Mouse (Mus musculus) embryonic stem cell, embryonic (primary cell): ENCODE results near the gene Sstr5.

Experiments used
- CTCF ChIA-PET, 4 experiments: fragments of 300-600 bp in 2 of 4; fragments of 350-600 bp in 2 of 4; sonication (Branson Sonifier 250); formaldehyde crosslinking; loops; one replicate each; lab custom pipeline; 2022; ENCODE audit warnings: inconsistent platforms in 2 of 4; lab: Charles Lee
- POLR2A ChIA-PET, 4 experiments: fragments of 300-600 bp in 2 of 4; fragments of 350-600 bp in 2 of 4; sonication (Branson Sonifier 250); formaldehyde crosslinking; loops; one replicate each; lab custom pipeline; 2022; ENCODE audit warnings: antibody characterized with exemption in 4 of 4, inconsistent platforms in 1 of 4; lab: Charles Lee

Gene Sstr5

DNA sequence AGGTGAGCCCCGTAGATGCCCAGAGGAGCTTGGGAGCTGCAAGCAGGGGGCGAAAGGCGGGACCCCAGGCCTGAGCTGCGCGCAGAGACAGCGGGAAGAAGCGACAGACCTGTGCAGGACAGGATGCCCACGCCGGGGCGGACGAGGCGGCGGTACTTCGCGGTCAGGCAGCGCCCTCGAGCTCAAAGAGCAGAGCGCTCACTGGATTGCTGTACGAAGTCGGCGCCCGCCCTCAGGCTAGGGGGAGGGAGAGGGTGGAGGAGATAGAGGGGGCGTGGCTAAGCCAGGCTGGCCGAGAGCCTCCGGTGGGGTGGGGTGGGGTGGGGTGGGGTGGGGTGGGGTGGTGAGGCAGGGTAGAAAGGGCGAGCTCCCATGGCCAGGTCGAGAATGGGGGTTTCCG lies at the start of gene Sstr5:
TSS of gene Sstr5 (minus strand) at position 276 of the 400 bp plus-strand sequence.
- CTCF ChIA-PET, result interaction anchor here (0.6 to 2.6 kb wide), 16 partner anchors 11 to 1018 kb away, joined by 3 to 18 read pairs (median 4); partner anchors contain the start of genes Lmf1 (in 1 of the 4), Mlst8 (in 1 of the 4), Sox8 (in 1 of the 4) and Ube2i (in 1 of the 4)
- POLR2A ChIA-PET, result interaction anchor here in 3 of 4 experiments (0.6 to 1.9 kb wide), 14 partner anchors 10 to 336 kb away, joined by 3 to 9 read pairs (median 4); partner anchors contain the start of genes Lmf1 (in 1 of the 3), Sox8 (in 1 of the 3) and Stub1 (in 1 of the 3)

DNA sequence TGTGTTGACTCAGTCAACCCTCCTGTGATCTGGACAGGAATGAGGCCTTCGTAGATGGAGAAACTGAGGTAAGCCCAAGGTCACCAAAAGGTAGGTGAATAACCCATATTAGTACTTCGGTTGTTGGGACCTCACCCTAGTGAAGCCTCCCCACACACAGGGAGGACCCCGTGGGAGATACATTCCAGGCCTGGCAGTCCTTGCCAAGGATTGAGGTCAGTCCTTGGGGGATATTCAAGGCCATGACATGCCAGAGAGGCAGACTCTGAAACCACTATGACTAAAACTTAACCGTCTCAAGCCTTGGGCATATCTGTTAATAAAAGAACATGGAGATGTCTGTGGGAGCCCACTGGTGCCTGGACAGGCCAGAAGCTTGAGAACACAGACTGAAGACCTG lies 44.7 kb upstream of the Sstr5 start:
- ChIA-PET CTCF (interaction anchor here in 2 of 4 experiments (1.0 to 1.5 kb wide), 2 partner anchors 26 to 27 kb away, joined by 3 to 4 read pairs; no protein-coding TSS in a partner anchor), POLR2A (interaction anchor here in 1 of 4 experiments (0.8 kb wide), 1 partner anchor 153 kb away, joined by 3 read pairs; no protein-coding TSS in a partner anchor)

- ChIA-PET POLR2A (interaction anchor here in 1 of 4 experiments (0.8 kb wide), 2 partner anchors 12 to 154 kb away, joined by 3 read pairs; no protein-coding TSS in a partner anchor), CTCF (interaction anchor here in 2 of 4 experiments (0.6 to 1.5 kb wide), 3 partner anchors 27 to 28 kb away, joined by 3 to 4 read pairs (median 3); no protein-coding TSS in a partner anchor)
Measured at GRCm38 (mm10) chr17:25540731-25541130, 43.6 kb upstream of the Sstr5 start.

GRCm38 (mm10) chr17:25538945-25539875 lies 42.1 kb upstream of the Sstr5 start:
- ChIA-PET POLR2A (no interaction called here), CTCF (interaction anchor here in 2 of 4 experiments (0.5 to 0.6 kb wide), 2 partner anchors 52 to 147 kb away, joined by 3 to 7 read pairs; no protein-coding TSS in a partner anchor)

- POLR2A ChIA-PET, result interaction anchor here in 1 of 4 experiments (1.4 kb wide), 2 partner anchors 18 to 79 kb away, joined by 3 to 4 read pairs; no protein-coding TSS in a partner anchor
- CTCF ChIA-PET, result interaction anchor here in 3 of 4 experiments (0.9 to 1.3 kb wide), 3 partner anchors 22 to 271 kb away, joined by 3 to 5 read pairs (median 3); no protein-coding TSS in a partner anchor
Measured at GRCm38 (mm10) chr17:25530357-25531022, 33.4 kb upstream of the Sstr5 start.

- ChIA-PET POLR2A (no interaction called here), CTCF (no interaction called here)
Measured at GRCm38 (mm10) chr17:25522080-25522479, 25.0 kb upstream of the Sstr5 start.

- POLR2A ChIA-PET, result no interaction called here
- CTCF ChIA-PET, result interaction anchor here in 1 of 4 experiments (1.1 kb wide), 1 partner anchor 48 kb away, joined by 3 read pairs; no protein-coding TSS in a partner anchor
Measured at GRCm38 (mm10) chr17:25520492-25520891, 23.4 kb upstream of the Sstr5 start.

DNA sequence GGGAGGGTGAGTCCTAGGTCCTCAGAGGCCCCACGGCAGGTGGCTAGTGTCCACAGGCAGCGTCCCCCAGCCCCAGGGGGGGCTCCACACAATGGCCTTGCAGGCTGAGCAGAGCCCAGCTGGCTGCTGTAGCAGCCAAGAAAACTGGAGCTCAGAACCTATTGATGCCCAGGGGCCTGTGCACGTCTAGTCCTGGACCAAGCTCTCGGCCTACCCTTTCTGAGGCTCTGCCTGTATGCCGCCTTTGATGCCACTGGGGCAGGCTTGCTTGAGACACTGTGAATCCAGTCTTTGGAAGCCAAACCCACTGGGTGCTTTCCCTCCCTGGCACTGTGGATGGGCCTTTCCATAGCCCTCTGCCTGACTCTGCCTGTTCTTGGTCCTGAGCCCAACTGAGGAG lies 22.4 kb upstream of the Sstr5 start:
- ChIA-PET CTCF (interaction anchor here in 2 of 4 experiments (0.7 to 1.1 kb wide), 2 partner anchors 48 to 77 kb away, joined by 3 read pairs; no protein-coding TSS in a partner anchor), POLR2A (interaction anchor here in 2 of 4 experiments (0.6 to 1.4 kb wide), 5 partner anchors 12 to 382 kb away, joined by 3 read pairs; partner anchors contain the start of genes Chtf18 (in 1 of the 2) and Rpusd1 (in 1 of the 2))

- CTCF ChIA-PET, result interaction anchor here (0.6 to 1.8 kb wide), 6 partner anchors 9 to 1494 kb away, joined by 3 to 5 read pairs (median 3); partner anchors contain the start of gene Sstr5 (in 1 of the 4)
- POLR2A ChIA-PET, result interaction anchor here in 2 of 4 experiments (1.0 to 1.2 kb wide), 2 partner anchors 9 to 209 kb away, joined by 3 to 4 read pairs; partner anchors contain the start of genes Chtf18 (in 1 of the 2) and Rpusd1 (in 1 of the 2)
Measured at GRCm38 (mm10) chr17:25518144-25518543, 21.1 kb upstream of the Sstr5 start.

DNA sequence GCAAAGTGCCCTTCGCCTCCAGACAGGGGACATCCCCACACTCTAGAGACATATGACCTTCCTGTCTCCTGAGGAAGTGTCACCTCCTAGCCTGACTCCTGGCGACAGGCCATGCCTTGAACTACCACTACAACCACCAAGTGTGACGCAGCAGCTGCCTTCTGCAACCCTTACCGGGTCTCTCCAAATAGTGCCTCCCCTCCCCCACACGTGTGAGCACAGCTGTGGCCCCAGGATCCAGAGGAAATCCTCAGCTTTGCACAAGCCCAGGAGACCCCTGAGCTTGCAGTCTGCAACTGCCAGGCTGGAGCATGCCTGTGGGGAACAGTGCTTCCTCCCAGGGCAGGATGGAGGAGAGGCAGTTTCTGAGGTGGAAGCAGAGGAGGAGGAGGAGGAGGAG lies 19.2 kb upstream of the Sstr5 start:
- ChIA-PET POLR2A (interaction anchor here in 2 of 4 experiments (0.7 to 1.5 kb wide), 3 partner anchors 9 to 111 kb away, joined by 3 read pairs; no protein-coding TSS in a partner anchor), CTCF (interaction anchor here (0.9 to 1.6 kb wide), 5 partner anchors 8 to 52 kb away, joined by 3 to 10 read pairs (median 3); no protein-coding TSS in a partner anchor)

DNA sequence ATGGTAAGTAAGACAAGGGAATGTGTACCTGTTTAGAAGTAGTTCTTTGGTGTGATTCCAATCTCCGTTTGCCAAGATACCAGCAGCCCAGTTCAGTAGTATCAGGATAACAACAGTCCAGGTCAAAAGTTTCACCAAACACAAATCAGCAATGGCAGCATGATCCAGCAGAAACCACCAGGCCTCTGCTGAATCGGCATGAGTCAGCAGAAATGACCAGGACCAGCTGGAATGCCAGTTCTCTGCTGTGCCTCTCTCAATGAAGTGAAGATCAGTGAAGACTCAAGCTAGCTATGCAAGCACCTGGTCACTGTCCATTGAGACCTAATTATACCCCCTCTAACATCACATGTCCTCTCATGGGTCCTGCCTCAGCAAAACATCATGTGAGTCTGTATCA lies 17.0 kb upstream of the Sstr5 start:
- ChIA-PET CTCF (interaction anchor here in 1 of 4 experiments (1.2 to 2.0 kb wide), 2 partner anchors 40 to 182 kb away, joined by 3 to 8 read pairs; no protein-coding TSS in a partner anchor), POLR2A (interaction anchor here in 2 of 4 experiments (0.8 to 1.2 kb wide), 5 partner anchors 7 to 271 kb away, joined by 3 to 4 read pairs (median 3); partner anchors contain the start of genes Haghl (in 1 of the 2) and Sstr5 (in 1 of the 2))

- CTCF ChIA-PET, result interaction anchor here in 2 of 4 experiments (0.7 to 1.3 kb wide), 3 partner anchors 15 to 37 kb away, joined by 3 to 5 read pairs (median 3); partner anchors contain the start of gene Sstr5 (in 1 of the 2)
- POLR2A ChIA-PET, result interaction anchor here in 1 of 4 experiments (1.0 to 1.3 kb wide), 2 partner anchors 15 to 70 kb away, joined by 3 read pairs; partner anchors contain the start of gene Sstr5
Measured at GRCm38 (mm10) chr17:25511876-25512275, 14.8 kb upstream of the Sstr5 start.

DNA sequence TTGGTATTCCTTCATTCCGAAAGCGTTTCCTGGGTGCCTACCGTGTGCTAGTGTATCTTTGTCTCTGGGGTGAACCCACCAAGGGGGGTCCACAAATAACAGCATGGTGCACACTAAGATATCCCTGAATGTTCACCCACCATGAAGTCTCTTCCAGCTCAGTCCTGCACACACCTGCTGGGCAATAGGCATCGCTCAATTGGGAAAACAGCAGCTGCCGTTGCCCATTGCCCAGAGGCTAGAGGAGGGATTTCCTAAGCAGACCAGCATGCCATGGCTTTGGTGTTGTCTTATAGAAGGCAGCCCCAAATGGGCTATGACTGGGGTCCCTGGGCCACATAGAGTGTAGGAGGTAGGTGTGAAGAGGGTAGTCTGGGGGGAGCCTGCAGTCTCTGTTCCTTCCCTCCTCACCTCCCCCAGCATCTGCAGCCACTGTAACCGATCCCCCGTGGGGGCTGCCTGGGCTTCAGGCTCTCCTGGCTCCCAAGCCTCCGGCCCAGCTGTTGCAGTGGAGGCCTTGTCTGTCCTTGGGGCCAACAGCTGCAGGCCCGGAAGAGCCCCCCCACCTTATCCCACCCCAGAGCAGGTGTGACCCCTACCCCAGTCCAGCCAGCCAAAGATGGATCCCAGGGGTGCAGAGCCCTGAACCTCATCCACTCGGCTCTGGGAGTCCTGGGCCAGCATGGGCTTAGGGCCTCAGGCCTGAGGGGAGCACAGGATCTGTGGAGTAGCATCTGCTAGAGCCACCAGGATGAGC lies 13.2 kb upstream of the Sstr5 start:
- ChIA-PET CTCF (interaction anchor here in 1 of 4 experiments (0.5 to 0.6 kb wide), 2 partner anchors 57 to 222 kb away, joined by 3 read pairs; no protein-coding TSS in a partner anchor), POLR2A (interaction anchor here in 1 of 4 experiments (0.7 kb wide), 1 partner anchor 287 kb away, joined by 3 read pairs; no protein-coding TSS in a partner anchor)

- POLR2A ChIA-PET, result interaction anchor here in 1 of 4 experiments (1.0 kb wide), 1 partner anchor 22 kb away, joined by 3 read pairs; no protein-coding TSS in a partner anchor
- CTCF ChIA-PET, result interaction anchor here in 3 of 4 experiments (0.6 to 2.7 kb wide), 17 partner anchors 9 to 292 kb away, joined by 3 to 24 read pairs (median 4); partner anchors contain the start of genes Lmf1 (in 1 of the 3) and Sstr5 (in 1 of the 3)
Measured at GRCm38 (mm10) chr17:25508860-25509577, 11.9 kb upstream of the Sstr5 start.

GRCm38 (mm10) chr17:25507799-25508198 lies 10.7 kb upstream of the Sstr5 start:
- CTCF ChIA-PET, result interaction anchor here (0.6 to 2.7 kb wide), 51 partner anchors 9 to 1817 kb away, joined by 3 to 42 read pairs (median 4); partner anchors contain the start of genes Sstr5 (in 3 of the 4), Chtf18 (in 1 of the 4), Lmf1 (in 1 of the 4) and Rpusd1 (in 1 of the 4)

More at GRCm38 (mm10) chr17:25507799-25508198, 10.7 kb upstream of the Sstr5 start:
- POLR2A ChIA-PET, result interaction anchor here in 2 of 4 experiments (0.6 to 2.0 kb wide), 9 partner anchors 9 to 548 kb away, joined by 3 to 6 read pairs (median 3); partner anchors contain the start of genes Jpt2 (in 1 of the 2) and Sstr5 (in 1 of the 2)
